Mouse (Mus musculus): ENCODE results near the gene Plcxd2. TPM values are rescaled to one million over a fixed set of nuclear protein-coding genes. Genes with fewer than 3 reads are reported as not detected.

Gene Plcxd2
- polyA plus RNA-seq, 1 experiment, result 0.64 TPM

DNA sequence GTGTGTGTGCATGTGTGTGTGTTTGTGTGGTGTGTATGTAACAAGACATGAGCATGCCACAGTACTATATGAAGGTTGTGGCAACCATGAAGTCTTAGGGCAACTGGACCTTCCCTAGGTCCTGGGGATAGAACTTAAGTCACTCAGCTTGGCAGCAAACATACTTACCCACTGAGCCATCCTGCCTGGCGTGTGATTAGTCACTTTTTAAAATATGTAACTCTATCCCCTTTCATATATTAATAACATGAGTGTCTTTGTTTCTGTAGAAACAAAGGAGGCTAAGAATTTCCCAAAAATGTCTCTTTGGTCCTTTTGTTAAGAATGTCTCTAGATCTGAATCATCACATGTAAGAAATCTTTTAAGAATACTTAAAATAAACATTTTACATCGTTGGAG lies 72.6 kb downstream of the Plcxd2 start:
- no peaks in the 10 kb centered on the region for H3K36me3 ChIP-seq (ENCODE audit: control insufficient read depth, insufficient read depth, low read length)
- no peaks in the 10 kb centered on the region for H3K27me3 ChIP-seq (ENCODE audit: control insufficient read depth, insufficient read depth, low read length)
- no peaks in the 10 kb centered on the region for H3K4me1 ChIP-seq (ENCODE audit: control insufficient read depth, insufficient read depth, low read length)
- no peak overlapping the region for H3K27ac ChIP-seq (ENCODE audit: control insufficient read depth, insufficient read depth, low read depth, low read length)
- H3K4me3 ChIP-seq (ENCODE audit: control insufficient read depth, low read depth, low read length), result no peak overlapping the region
- no peak for TF ChIP-seq POLR2A (IDR thresholded peaks at IDR 0.05; ENCODE audit: control insufficient read depth, low read depth, low read length)
- TF ChIP-seq CTCF (IDR thresholded peaks at IDR 0.05; ENCODE audit: control insufficient read depth, insufficient read depth, insufficient replicate concordance, low read depth, low read length), result no peak

DNA sequence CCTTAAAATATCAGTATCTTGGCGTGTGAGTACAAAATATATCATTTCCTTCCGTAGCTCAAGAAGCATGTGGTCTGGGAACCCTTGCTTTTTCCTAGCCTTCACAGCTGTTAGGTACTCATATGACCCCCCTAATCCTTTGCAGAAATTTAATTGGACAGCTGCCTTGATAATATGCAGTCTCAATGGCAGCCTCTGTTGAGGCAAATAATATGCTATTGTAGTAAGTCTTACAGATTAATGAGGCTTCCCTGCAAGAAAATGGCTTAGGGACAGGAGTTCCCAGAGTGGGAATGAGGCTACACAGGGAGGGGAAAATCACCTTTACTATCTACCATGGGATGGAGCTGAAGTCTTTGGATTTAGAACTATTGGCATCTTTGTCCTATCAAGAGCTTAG lies 73.5 kb downstream of the Plcxd2 start:
- Histone ChIP-seq H3K27ac (ENCODE audit: control insufficient read depth, insufficient read depth, low read depth, low read length) (no peak overlapping the region), H3K36me3 (ENCODE audit: control insufficient read depth, insufficient read depth, low read length) (no peaks in the 10 kb centered on the region), H3K4me1 (ENCODE audit: control insufficient read depth, insufficient read depth, low read length) (no peaks in the 10 kb centered on the region), H3K27me3 (ENCODE audit: control insufficient read depth, insufficient read depth, low read length) (no peaks in the 10 kb centered on the region), H3K4me3 (ENCODE audit: control insufficient read depth, low read depth, low read length) (no peak overlapping the region)
- TF ChIP-seq POLR2A (IDR thresholded peaks at IDR 0.05; ENCODE audit: control insufficient read depth, low read depth, low read length) (no peak), CTCF (IDR thresholded peaks at IDR 0.05; ENCODE audit: control insufficient read depth, insufficient read depth, insufficient replicate concordance, low read depth, low read length) (no peak)

DNA sequence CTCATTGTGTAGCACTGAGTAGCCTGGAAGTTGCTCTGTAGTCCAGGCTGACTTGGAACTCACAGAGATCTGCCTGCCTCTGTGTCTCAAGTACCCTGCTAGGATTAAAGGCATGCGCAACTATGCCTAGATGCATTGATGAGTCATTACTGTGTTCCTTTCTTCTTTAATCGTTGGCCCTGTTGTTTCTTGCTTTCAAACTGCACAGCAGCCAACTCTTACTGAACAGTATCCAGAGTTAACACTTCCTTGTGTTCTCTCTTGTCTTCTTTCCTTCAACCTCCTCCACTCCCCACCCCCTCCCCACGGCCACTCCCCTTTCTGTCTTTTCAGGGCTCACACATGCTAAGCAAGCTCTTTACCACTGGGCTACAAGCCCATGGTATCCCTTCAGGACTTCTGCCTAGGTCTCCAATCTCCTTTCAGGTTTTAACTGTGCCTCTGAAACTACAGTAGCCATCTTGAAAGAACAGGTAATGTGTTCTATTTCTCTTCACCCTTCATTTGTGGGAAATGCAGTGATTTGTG lies 74.0 kb downstream of the Plcxd2 start:
- Histone ChIP-seq H3K4me3 (ENCODE audit: control insufficient read depth, low read depth, low read length) (no peak overlapping the region), H3K36me3 (ENCODE audit: control insufficient read depth, insufficient read depth, low read length) (no peaks in the 10 kb centered on the region), H3K4me1 (ENCODE audit: control insufficient read depth, insufficient read depth, low read length) (no peaks in the 10 kb centered on the region), H3K27ac (ENCODE audit: control insufficient read depth, insufficient read depth, low read depth, low read length) (no peak overlapping the region), H3K27me3 (ENCODE audit: control insufficient read depth, insufficient read depth, low read length) (no peaks in the 10 kb centered on the region)
- TF ChIP-seq CTCF (IDR thresholded peaks at IDR 0.05; ENCODE audit: control insufficient read depth, insufficient read depth, insufficient replicate concordance, low read depth, low read length) (no peak), POLR2A (IDR thresholded peaks at IDR 0.05; ENCODE audit: control insufficient read depth, low read depth, low read length) (no peak)

DNA sequence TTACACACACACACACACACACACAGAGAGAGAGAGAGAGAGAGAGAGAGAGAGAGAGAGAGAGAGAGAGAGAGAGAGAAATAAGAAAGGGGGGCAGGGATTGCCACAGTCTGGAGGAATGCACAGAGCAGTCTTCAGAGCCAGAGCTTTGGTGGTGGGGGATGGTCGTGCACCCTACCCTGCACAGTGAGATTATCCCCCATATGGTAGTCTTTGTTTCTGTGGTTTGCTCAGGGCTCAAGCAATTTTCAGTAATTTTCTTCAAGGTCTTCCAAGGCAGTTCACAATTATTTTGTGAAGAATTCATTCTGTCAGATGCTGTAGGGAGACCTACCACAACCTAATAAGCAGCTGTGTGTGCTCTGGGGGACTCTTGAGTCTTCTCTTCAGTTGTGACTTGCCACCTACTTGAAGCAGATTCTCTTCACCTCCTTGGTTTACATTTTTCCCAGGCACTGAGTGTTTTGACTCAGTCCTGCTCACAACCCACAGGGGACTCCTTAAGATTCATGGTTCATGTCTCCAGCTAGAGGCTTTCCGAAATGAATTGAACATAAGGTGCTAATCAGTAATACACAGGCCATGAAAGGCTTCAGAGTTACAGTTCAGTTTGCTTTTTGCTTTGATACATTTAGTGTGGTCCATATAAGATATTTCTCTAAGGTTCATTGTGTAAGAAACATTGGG lies 75.2 kb downstream of the Plcxd2 start:
- no peak for TF ChIP-seq POLR2A (IDR thresholded peaks at IDR 0.05; ENCODE audit: control insufficient read depth, low read depth, low read length)
- H3K27ac ChIP-seq (ENCODE audit: control insufficient read depth, insufficient read depth, low read depth, low read length), result no peak overlapping the region
- H3K36me3 ChIP-seq (ENCODE audit: control insufficient read depth, insufficient read depth, low read length), result no peaks in the 10 kb centered on the region
- H3K4me1 ChIP-seq (ENCODE audit: control insufficient read depth, insufficient read depth, low read length), result no peaks in the 10 kb centered on the region
- H3K27me3 ChIP-seq (ENCODE audit: control insufficient read depth, insufficient read depth, low read length), result no peaks in the 10 kb centered on the region
- H3K4me3 ChIP-seq (ENCODE audit: control insufficient read depth, low read depth, low read length), result no peak overlapping the region

DNA sequence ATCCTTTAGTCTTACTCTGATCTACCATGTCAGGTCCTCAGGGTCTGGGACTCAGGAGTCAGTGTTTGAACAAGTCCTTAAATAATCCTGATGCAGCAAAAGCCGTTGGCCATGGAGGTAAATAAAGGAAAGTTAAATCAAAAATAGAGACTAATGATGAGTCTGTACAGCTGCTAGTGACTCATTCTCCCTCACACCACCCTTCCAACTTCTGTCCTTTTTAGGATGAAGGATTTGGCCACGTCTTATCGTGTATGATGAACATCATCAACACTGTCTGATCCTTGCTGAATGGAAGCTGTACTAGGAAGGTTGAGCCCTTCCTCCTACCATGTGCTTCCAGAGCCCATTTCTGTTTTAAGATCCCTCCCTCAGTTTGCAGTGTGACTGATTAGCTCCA lies 79.7 kb downstream of the Plcxd2 start:
- Histone ChIP-seq H3K4me3 (ENCODE audit: control insufficient read depth, low read depth, low read length) (no peak overlapping the region), H3K4me1 (ENCODE audit: control insufficient read depth, insufficient read depth, low read length) (no peaks in the 10 kb centered on the region), H3K27ac (ENCODE audit: control insufficient read depth, insufficient read depth, low read depth, low read length) (no peak overlapping the region), H3K36me3 (ENCODE audit: control insufficient read depth, insufficient read depth, low read length) (no peaks in the 10 kb centered on the region), H3K27me3 (ENCODE audit: control insufficient read depth, insufficient read depth, low read length) (no peaks in the 10 kb centered on the region)
- TF ChIP-seq POLR2A (IDR thresholded peaks at IDR 0.05; ENCODE audit: control insufficient read depth, low read depth, low read length) (no peak), CTCF (IDR thresholded peaks at IDR 0.05; ENCODE audit: control insufficient read depth, insufficient read depth, insufficient replicate concordance, low read depth, low read length) (no peak)

DNA sequence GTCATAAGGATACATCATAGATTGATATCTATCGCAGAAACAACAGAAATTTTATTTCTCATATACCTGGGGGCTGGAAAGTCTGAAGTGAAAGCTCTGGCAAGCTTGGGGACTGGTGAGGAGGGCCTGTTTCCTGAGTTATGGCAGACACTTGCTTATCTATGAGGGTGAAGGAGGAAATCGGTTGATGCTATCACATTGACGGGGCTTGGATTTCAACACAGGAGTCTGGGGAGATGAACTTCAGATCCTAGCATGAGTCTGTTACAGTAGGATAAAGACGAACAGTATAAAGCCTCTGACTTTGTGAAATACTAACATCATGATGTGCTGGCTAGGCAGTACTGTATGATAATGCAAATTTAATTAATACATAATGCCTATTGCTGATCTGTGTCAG lies 81.9 kb downstream of the Plcxd2 start:
- Histone ChIP-seq H3K36me3 (ENCODE audit: control insufficient read depth, insufficient read depth, low read length) (no peaks in the 10 kb centered on the region), H3K4me3 (ENCODE audit: control insufficient read depth, low read depth, low read length) (no peak overlapping the region), H3K27me3 (ENCODE audit: control insufficient read depth, insufficient read depth, low read length) (no peaks in the 10 kb centered on the region), H3K4me1 (ENCODE audit: control insufficient read depth, insufficient read depth, low read length) (no peaks in the 10 kb centered on the region), H3K27ac (ENCODE audit: control insufficient read depth, insufficient read depth, low read depth, low read length) (no peak overlapping the region)
- TF ChIP-seq CTCF (IDR thresholded peaks at IDR 0.05; ENCODE audit: control insufficient read depth, insufficient read depth, insufficient replicate concordance, low read depth, low read length) (no peak), POLR2A (IDR thresholded peaks at IDR 0.05; ENCODE audit: control insufficient read depth, low read depth, low read length) (no peak)

DNA sequence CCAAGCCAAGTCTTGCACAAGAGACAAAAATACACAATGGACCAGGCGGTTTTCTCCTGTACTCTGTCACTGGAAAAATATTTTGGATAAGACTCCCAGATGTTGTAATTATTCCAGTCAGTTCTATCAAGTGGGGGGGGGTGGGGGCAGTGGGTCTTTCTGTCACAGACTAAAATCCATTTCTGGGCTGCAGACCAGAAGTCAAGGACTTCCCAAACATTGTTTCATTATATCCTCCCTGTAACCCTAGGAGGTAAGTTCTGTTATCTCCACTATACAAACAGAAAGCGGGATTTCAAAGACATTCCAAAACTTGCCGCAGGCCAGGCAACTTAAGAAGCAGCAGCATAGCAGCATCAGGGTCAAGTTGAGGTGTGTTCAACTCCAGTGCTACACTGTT lies 82.4 kb downstream of the Plcxd2 start:
- Histone ChIP-seq H3K4me1 (ENCODE audit: control insufficient read depth, insufficient read depth, low read length) (no peaks in the 10 kb centered on the region), H3K36me3 (ENCODE audit: control insufficient read depth, insufficient read depth, low read length) (no peaks in the 10 kb centered on the region), H3K27ac (ENCODE audit: control insufficient read depth, insufficient read depth, low read depth, low read length) (no peak overlapping the region), H3K4me3 (ENCODE audit: control insufficient read depth, low read depth, low read length) (no peak overlapping the region), H3K27me3 (ENCODE audit: control insufficient read depth, insufficient read depth, low read length) (no peaks in the 10 kb centered on the region)
- TF ChIP-seq CTCF (IDR thresholded peaks at IDR 0.05; ENCODE audit: control insufficient read depth, insufficient read depth, insufficient replicate concordance, low read depth, low read length) (no peak), POLR2A (IDR thresholded peaks at IDR 0.05; ENCODE audit: control insufficient read depth, low read depth, low read length) (no peak)

Measured in testis, adult 2 months (tissue).